Mouse (Mus musculus): ENCODE measurements around the gene Kdm2a. TPM values are rescaled to one million over a fixed set of nuclear protein-coding genes. Genes with fewer than 3 reads are reported as not detected.

Gene Kdm2a
- total and polyA plus RNA-seq, 3 experiments: 20.3 to 55.9 TPM; not detected in 1

Other genes starting within 250 kb of the Kdm2a start
- 54.1 and 55.5 TPM in 2 replicates for gene Coro1b, start 249.7 kb downstream of the Kdm2a start, total RNA-seq (2012; rRNA removed)
- 100 to 1,000 TPM in 1 of 2 experiments, not detected in 1; 111 TPM for gene Coro1b, start 249.7 kb downstream of the Kdm2a start, polyA plus RNA-seq (2012; ENCODE audit: insufficient read depth in 1 of 2, insufficient read length in 2 of 2, low read depth in 1 of 2, low replicate concordance in 2 of 2, missing spikeins in 1 of 2)
- gene Ptprcap, start 244.7 kb downstream of the Kdm2a start, total RNA-seq (2012; rRNA removed): 75.7 and 80.3 TPM in 2 replicates
- 10 to 100 TPM in 1 of 2 experiments, not detected in 1; 67.9 TPM for gene Ptprcap, start 244.7 kb downstream of the Kdm2a start, polyA plus RNA-seq (2012; ENCODE audit: insufficient read depth in 1 of 2, insufficient read length in 2 of 2, low read depth in 1 of 2, low replicate concordance in 2 of 2, missing spikeins in 1 of 2)
- gene Rps6kb2, start 234.9 kb downstream of the Kdm2a start, total RNA-seq (2012; rRNA removed): 7.4 and 8.7 TPM in 2 replicates
- gene Rps6kb2, start 234.9 kb downstream of the Kdm2a start, polyA plus RNA-seq (2012; ENCODE audit: insufficient read depth in 1 of 2, insufficient read length in 2 of 2, low read depth in 1 of 2, low replicate concordance in 2 of 2, missing spikeins in 1 of 2): 10 to 100 TPM in 1 of 2 experiments, not detected in 1; 19.8 TPM
- 0.39 and 0.81 TPM in 2 replicates for gene Carns1, start 222.8 kb downstream of the Kdm2a start, total RNA-seq (2012; rRNA removed)
- gene Carns1, start 222.8 kb downstream of the Kdm2a start, polyA plus RNA-seq (2012; ENCODE audit: insufficient read depth in 1 of 2, insufficient read length in 2 of 2, low read depth in 1 of 2, low replicate concordance in 2 of 2, missing spikeins in 1 of 2): under 1 TPM in 1 of 2 experiments, not detected in 1; 0.63 TPM
- gene Tbc1d10c, start 207.0 kb downstream of the Kdm2a start, total RNA-seq (2012; rRNA removed): 14.0 and 15.2 TPM in 2 replicates
- 10 to 100 TPM in 1 of 2 experiments, not detected in 1; 15.5 TPM for gene Tbc1d10c, start 207.0 kb downstream of the Kdm2a start, polyA plus RNA-seq (2012; ENCODE audit: insufficient read depth in 1 of 2, insufficient read length in 2 of 2, low read depth in 1 of 2, low replicate concordance in 2 of 2, missing spikeins in 1 of 2)
- 437 and 453 TPM in 2 replicates for gene Ppp1ca, start 206.2 kb downstream of the Kdm2a start, total RNA-seq (2012; rRNA removed)
- 100 to 1,000 TPM; 455 to 505 TPM for gene Ppp1ca, start 206.2 kb downstream of the Kdm2a start, polyA plus RNA-seq (2012; ENCODE audit: insufficient read depth in 1 of 2, insufficient read length in 2 of 2, low read depth in 1 of 2, low replicate concordance in 2 of 2, missing spikeins in 1 of 2)
- 20.5 and 21.3 TPM in 2 replicates for gene Rad9a, start 196.6 kb downstream of the Kdm2a start, total RNA-seq (2012; rRNA removed)
- gene Rad9a, start 196.6 kb downstream of the Kdm2a start, polyA plus RNA-seq (2012; ENCODE audit: insufficient read depth in 1 of 2, insufficient read length in 2 of 2, low read depth in 1 of 2, low replicate concordance in 2 of 2, missing spikeins in 1 of 2): 10 to 100 TPM in 1 of 2 experiments, not detected in 1; 37.9 TPM
- 0.13 and 0.42 TPM in 2 replicates for gene Clcf1, start 184.0 kb downstream of the Kdm2a start, total RNA-seq (2012; rRNA removed)
- 1 to 10 TPM in 1 of 2 experiments, not detected in 1; 2.3 TPM for gene Clcf1, start 184.0 kb downstream of the Kdm2a start, polyA plus RNA-seq (2012; ENCODE audit: insufficient read depth in 1 of 2, insufficient read length in 2 of 2, low read depth in 1 of 2, low replicate concordance in 2 of 2, missing spikeins in 1 of 2)
- gene AC109138.7, start 183.9 kb downstream of the Kdm2a start, total RNA-seq (2012; rRNA removed): not detected in 2 replicates
- gene AC109138.7, start 183.9 kb downstream of the Kdm2a start, polyA plus RNA-seq (2012; ENCODE audit: insufficient read depth in 1 of 2, insufficient read length in 2 of 2, low read depth in 1 of 2, low replicate concordance in 2 of 2, missing spikeins in 1 of 2): not detected
- gene Pold4, start 166.4 kb downstream of the Kdm2a start, total RNA-seq (2012; rRNA removed): 18.5 and 21.1 TPM in 2 replicates
- gene Pold4, start 166.4 kb downstream of the Kdm2a start, polyA plus RNA-seq (2012; ENCODE audit: insufficient read depth in 1 of 2, insufficient read length in 2 of 2, low read depth in 1 of 2, low replicate concordance in 2 of 2, missing spikeins in 1 of 2): 10 to 100 TPM in 1 of 2 experiments, not detected in 1; 40.4 TPM
- 7.4 and 9.2 TPM in 2 replicates for gene Ssh3, start 129.1 kb downstream of the Kdm2a start, total RNA-seq (2012; rRNA removed)
- gene Ssh3, start 129.1 kb downstream of the Kdm2a start, polyA plus RNA-seq (2012; ENCODE audit: insufficient read depth in 1 of 2, insufficient read length in 2 of 2, low read depth in 1 of 2, low replicate concordance in 2 of 2, missing spikeins in 1 of 2): 10 to 100 TPM in 1 of 2 experiments, not detected in 1; 14.1 TPM
- gene Ankrd13d, start 115.1 kb downstream of the Kdm2a start, total RNA-seq (2012; rRNA removed): 0.96 and 1.4 TPM in 2 replicates
- gene Ankrd13d, start 115.1 kb downstream of the Kdm2a start, polyA plus RNA-seq (2012; ENCODE audit: insufficient read depth in 1 of 2, insufficient read length in 2 of 2, low read depth in 1 of 2, low replicate concordance in 2 of 2, missing spikeins in 1 of 2): 1 to 10 TPM in 1 of 2 experiments, not detected in 1; 2.6 TPM
- gene Grk2, start 92.1 kb downstream of the Kdm2a start, total RNA-seq (2012; rRNA removed): 65.1 and 75.2 TPM in 2 replicates
- gene Grk2, start 92.1 kb downstream of the Kdm2a start, polyA plus RNA-seq (2012; ENCODE audit: insufficient read depth in 1 of 2, insufficient read length in 2 of 2, low read depth in 1 of 2, low replicate concordance in 2 of 2, missing spikeins in 1 of 2): 100 to 1,000 TPM in 1 of 2 experiments, not detected in 1; 105 TPM
- gene Rhod, start 41.1 kb upstream of the Kdm2a start, total RNA-seq (2012; rRNA removed): not detected in 2 replicates
- under 1 TPM in 1 of 2 experiments, not detected in 1; 0.06 TPM for gene Rhod, start 41.1 kb upstream of the Kdm2a start, polyA plus RNA-seq (2012; ENCODE audit: insufficient read depth in 1 of 2, insufficient read length in 2 of 2, low read depth in 1 of 2, low replicate concordance in 2 of 2, missing spikeins in 1 of 2)
- gene Syt12, start 79.2 kb upstream of the Kdm2a start, total RNA-seq (2012; rRNA removed): not detected in 2 replicates
- not detected for gene Syt12, start 79.2 kb upstream of the Kdm2a start, polyA plus RNA-seq (2012; ENCODE audit: insufficient read depth in 1 of 2, insufficient read length in 2 of 2, low read depth in 1 of 2, low replicate concordance in 2 of 2, missing spikeins in 1 of 2)
- gene 2010003K11Rik, start 100.3 kb upstream of the Kdm2a start, total RNA-seq (2012; rRNA removed): not detected in 2 replicates
- not detected for gene 2010003K11Rik, start 100.3 kb upstream of the Kdm2a start, polyA plus RNA-seq (2012; ENCODE audit: insufficient read depth in 1 of 2, insufficient read length in 2 of 2, low read depth in 1 of 2, low replicate concordance in 2 of 2, missing spikeins in 1 of 2)
- 5.9 and 7.2 TPM in 2 replicates for gene Pcx, start 112.2 kb upstream of the Kdm2a start, total RNA-seq (2012; rRNA removed)
- gene Pcx, start 112.2 kb upstream of the Kdm2a start, polyA plus RNA-seq (2012; ENCODE audit: insufficient read depth in 1 of 2, insufficient read length in 2 of 2, low read depth in 1 of 2, low replicate concordance in 2 of 2, missing spikeins in 1 of 2): 1 to 10 TPM in 1 of 2 experiments, not detected in 1; 7.9 TPM
- 11.5 and 14.0 TPM in 2 replicates for gene Lrfn4, start 217.4 kb upstream of the Kdm2a start, total RNA-seq (2012; rRNA removed)
- 10 to 100 TPM in 1 of 2 experiments, not detected in 1; 17.5 TPM for gene Lrfn4, start 217.4 kb upstream of the Kdm2a start, polyA plus RNA-seq (2012; ENCODE audit: insufficient read depth in 1 of 2, insufficient read length in 2 of 2, low read depth in 1 of 2, low replicate concordance in 2 of 2, missing spikeins in 1 of 2)
- 37.1 and 43.1 TPM in 2 replicates for gene Rce1, start 227.4 kb upstream of the Kdm2a start, total RNA-seq (2012; rRNA removed)
- gene Rce1, start 227.4 kb upstream of the Kdm2a start, polyA plus RNA-seq (2012; ENCODE audit: insufficient read depth in 1 of 2, insufficient read length in 2 of 2, low read depth in 1 of 2, low replicate concordance in 2 of 2, missing spikeins in 1 of 2): 10 to 100 TPM in 1 of 2 experiments, not detected in 1; 67.8 TPM

All from MEL (cell line).